Mouse (Mus musculus) testis, postnatal 14 days (tissue): ENCODE results near the gene Ankfn1.

Experiments
- DNase-seq: peaks from one replicate; pipeline ENCODE4 v3.0.0; 2021; ENCODE audit warnings: low spot score

Gene Ankfn1

DNA sequence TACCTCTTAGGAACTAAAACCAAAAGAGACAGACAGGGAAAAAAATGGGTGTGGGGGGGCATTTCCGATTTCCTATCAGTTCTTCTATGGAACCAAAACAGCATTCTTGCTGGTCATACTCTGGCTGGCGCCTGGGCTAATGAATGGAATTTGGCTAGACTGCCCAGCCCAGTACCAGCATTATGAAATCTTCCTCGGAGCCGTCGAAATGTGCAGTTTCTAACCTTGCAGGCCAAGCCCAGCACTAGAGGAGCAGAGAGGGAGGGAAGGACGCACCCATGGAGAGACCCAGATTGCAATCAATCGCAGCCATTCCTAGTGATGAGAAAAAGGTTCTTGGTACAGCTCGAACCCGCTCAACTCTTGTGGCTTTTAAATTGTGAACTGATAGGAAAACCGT is 315.2 kb downstream of the Ankfn1 start:
- no peak for DNase-seq

DNA sequence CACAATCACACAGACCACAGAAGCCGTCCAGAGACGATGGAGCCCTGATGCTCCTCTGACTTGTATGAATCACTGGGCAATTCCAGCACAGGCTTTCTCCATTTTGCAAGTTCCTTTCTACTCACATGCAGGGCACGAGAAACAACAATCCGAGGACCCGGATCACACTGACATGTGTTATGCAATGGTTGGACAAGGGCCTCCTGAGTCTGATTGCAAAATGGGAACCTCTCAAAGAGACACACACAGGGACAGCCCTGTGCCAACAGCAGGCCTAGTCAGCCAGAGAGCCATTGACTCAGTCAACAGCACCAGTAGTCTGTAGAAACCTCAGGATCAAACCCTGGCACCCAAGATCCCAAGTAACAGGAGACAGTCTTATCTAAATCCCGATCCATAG is 318.0 kb downstream of the Ankfn1 start:
- DNase-seq, result no peak

DNA sequence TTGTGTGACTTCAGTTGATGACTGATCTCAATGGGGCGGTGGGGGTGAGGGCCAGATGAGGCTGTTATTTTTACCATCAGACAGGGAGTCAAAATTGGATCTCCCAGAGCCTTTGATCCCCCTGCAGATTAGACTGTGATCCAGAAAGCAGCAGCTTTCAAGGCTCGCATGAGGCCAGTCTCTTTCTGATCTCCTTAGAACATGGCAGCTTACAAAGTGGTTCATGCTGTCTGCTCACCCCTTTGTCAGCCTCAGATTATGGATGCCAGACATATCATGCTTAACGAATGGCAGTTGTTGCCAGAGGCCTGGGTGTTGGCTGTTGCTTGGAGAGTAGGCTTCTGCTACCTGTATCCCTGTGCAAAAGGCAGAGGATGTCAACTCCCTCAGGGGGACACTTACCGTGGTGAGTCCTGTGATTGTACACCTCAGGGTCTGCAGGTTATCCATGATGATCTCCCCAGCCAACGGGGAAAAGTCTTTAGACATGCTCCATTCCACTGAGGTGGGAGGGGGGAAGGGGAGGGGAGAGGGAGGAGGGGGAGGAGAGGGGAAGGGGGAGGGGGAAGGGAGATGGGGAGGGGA is 321.7 kb downstream of the Ankfn1 start:
- DNase-seq, result no peak

DNA sequence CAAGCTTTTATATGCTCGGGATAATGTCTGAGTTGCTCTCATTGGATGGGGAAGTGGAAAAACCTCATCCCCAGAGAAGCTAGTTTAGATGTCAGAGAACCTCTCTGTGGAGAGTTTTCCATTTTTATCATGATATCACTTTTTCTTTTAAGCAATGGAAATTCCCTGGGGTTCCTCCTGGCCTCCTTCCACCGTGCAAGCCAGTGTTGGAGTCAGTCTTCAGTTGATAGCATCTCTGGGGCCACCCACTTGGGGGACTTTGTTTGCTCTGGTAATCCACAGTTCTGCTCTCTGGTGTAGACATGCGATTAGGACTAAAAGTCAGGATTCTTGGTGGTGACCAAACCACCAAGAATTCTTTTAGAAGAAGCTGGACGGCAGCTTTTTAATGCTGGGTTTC is 322.8 kb downstream of the Ankfn1 start:
- no peak for DNase-seq

DNA sequence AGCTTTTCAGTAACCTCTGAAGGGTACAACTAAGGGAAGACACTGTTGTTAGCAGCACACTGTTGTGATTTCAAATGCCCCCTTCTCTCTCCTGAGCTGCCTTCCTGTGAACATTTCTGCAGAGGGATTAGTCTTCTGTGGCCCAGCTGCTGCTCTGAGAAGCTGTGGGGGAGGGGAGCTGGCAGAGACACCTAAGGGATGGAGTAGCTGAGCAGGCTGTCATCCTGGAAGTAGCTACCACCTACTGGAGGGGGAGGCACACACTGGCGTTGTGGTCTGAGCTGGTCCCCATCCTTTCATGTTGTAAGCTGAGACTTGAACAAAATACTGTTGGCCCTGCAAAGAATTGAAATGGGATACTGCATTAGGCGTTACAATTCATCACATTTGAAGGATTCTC is 324.6 kb downstream of the Ankfn1 start:
- no peak for DNase-seq

DNA sequence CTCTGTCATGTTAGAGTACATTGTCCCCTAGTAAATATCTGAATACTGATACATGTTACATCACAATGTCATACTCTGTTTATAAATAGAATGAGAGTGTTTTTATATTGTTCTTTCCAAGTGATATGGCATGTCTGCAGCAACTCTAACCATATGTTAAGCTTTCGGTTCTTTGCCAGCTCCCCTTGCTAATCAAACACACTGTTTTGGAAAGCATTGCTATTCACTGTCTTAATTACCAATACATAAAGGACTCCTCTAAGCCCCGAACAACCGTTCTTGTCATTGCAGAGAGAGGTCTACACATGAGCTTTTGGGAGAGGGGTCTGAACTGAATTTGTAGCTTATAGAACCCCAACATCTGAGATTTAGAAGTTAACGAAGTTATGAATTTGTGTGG is 327.0 kb downstream of the Ankfn1 start:
- DNase-seq, result no peak

DNA sequence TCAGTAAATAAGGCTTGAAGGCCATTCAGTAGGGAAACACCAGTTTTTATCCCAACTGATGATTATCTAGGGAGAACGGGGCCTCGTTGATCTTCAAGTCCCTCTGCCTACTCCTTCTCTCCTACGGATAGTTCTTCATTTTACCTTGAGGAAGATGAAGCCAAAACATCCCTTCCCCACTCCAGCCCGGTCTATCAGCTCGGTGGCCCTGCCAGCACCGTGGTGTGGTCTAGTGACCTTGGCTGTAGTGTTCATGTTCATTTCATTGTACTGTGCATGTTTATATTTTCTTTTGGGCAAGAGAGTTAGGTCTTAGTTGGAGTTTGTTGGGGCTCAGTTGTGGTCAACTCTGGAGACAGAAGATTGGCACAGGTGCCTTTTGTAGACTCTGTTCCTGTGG is 328.5 kb downstream of the Ankfn1 start:
- DNase-seq, result no peak

DNA sequence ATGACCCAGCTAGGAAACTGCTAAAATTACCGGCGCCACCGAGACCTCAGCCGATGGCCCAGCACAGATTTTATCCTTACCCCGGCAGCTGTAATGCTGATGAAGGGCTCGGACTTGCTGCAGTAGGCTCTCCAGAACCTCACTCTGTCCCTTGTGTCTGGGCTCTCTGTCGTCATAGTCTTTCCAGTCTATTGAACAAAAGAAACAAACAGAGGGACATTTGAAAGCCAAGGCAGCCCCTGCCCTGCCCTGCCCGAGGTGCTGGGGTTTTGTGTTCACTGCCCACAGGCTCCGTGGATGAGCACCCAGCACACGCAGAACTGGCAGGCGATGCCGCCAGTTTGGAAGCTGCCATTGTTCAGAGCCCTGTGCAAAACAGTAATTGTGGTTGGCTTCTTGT is 330.0 kb downstream of the Ankfn1 start:
- DNase-seq, result no peak

DNA sequence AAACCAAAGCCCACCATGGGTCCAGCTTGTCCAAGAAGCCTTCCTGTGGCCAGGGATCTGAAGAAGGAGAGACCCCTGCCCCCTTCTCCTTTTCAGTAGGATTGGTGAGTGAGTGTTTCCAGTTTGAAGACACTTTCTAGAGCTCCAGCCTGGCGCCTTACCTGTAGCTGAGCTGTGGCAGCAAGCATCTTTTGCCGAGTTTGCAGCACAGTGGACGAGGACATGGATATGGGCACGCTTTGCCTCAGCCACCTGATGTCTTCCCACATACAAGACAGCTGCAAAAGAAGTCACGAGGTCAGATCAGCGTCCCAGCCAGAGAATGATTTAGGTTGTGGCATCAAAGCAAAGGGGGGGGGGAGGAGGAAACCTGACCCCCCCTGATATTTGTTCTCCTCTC is 336.9 kb downstream of the Ankfn1 start:
- DNase-seq, result no peak

DNA sequence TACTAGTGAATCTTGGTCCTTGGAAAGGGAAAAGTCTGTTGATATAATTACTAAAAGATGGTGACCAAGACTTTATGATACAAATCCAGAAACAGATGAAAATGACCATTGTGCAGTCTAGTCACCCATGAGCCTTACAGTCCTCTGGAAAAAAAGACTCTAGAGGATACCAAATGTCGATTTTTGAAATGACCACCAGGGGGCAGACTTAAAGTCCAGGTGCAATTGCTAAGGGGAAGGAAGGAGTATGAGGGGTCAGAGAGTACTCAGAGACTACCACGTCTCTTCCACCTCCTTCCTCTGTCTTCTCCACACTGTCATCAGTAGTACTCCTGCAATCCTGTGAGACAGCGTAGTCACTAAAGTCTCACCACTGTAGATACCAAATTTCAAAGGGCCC is 353.1 kb downstream of the Ankfn1 start:
- peak; percentile 14 for DNase-seq

DNA sequence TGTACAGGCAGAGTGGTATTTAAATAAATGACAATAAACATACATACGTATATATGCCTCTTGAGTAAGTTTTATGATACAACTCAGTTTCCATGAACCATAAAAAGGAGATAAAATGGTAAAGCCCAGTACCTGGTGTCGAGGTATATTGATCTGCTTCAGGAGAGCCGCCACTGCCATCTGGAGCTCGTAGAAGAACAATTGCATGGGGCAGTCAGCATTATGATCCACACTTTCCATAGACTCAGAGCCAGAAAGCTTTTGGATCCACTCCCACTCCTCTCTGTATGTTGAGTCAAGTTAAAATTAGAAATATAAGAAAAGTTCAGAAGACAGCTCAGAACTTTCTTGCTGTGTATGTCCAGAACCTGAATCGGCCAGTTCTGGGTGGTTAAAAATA is 354.8 kb downstream of the Ankfn1 start:
- DNase-seq, result no peak

DNA sequence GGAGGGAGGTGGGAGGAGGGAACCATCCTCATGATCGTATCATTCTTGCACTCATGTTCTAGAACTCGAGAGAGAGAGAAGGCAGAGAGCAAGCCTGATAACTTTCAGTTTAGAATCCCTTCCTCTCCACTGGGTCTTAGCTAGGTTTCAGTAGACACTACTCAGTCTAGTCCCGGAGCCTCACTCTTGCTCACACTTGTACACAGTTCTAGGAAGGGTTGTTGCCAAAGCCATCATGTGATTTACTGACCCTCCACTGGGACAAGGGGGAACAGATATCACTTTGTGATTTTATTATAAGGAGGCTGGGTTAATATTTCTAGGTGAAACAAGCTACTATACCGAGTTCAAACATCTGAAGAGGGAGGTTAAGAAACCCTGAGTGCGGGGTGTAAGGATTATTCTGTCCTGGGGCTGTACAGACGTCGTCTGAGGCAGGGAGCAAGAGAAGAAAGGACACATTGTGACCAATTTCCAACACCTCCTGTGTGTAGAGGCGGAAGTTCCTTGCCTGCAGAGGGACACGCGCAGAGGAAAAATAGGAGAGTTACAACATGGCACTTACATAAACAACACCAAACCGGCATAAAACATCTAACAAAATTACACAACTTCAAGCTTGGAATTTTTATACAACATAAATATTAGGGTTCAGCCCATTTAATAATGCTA is 356.6 kb downstream of the Ankfn1 start:
- DNase-seq, result no peak

DNA sequence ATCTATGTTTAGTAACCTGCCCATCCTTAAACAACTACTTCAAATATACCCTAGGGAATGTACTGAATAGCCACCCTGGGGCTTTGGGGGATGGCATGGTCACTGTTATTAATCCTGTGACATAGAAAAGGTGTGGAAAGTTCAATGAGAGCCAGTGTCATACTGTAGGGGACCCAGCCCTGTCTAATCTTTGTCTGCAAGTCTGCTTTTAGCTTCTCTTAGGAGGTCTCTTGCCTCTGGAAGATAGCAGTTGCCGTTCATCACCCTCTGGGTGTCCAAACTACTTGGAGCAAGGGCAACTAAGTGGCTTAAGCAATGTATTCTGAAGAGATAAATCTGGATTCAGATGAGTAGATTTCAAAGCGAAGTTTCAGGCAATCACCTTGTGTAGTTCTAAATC is 357.6 kb downstream of the Ankfn1 start:
- DNase-seq, result no peak

DNA sequence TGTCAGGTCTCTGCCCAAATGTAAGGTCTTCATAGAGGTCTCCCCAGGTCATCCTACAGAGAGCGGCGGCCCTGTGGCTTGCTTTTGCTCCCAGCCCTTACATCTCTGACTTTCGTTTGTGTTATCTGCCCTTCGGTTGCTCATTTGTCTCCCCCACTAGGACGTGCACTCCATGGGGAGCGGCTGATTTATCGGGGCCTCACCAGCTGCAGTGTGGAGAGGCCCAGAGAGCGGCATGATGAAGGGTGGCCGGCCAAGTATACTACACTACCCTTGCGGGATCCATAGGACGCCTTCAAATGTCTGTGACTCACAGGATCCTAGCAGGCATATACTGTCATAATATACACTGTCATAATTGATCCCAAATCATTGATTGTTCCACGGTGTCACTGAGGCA is 358.8 kb downstream of the Ankfn1 start:
- no peak for DNase-seq

DNA sequence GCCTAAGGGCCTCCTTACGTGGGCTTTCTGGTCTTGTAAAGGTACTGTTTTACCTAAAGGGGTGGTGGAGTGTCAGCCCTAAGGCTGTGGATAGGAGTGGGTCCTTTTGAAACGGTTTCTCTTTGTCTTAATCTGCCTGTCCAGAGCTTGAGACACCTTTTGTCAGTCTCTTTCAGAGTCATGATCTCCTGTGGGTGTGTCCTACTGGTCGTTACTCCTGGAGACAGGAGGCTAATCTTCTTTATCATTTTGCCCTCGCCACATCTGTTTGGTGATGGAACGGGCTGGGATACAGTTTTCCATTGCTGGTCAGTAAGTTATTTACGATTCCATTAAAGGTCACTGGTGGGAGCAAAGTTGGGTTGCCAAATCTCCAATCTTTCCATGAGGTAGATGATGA is 360.7 kb downstream of the Ankfn1 start:
- no peak for DNase-seq

DNA sequence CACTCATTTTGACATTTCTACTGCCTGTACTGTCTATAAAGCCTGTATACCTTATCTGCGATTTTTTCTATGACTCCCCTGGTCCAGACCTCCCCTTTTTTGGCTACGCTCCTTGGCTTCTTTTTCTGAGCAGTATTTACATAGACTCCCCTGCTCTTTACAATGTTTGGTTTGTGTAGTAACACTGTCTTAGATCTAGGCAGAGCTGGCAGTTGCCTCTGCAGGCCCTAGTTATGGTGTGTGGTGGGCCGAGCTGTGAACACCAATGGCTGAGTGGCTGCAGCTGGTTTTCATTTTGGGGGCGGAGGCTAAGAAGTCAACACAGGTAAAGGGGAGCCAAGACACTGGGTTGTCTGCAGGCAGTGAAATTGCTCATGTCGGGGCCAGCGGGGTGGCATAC is 368.7 kb downstream of the Ankfn1 start:
- no peak for DNase-seq

DNA sequence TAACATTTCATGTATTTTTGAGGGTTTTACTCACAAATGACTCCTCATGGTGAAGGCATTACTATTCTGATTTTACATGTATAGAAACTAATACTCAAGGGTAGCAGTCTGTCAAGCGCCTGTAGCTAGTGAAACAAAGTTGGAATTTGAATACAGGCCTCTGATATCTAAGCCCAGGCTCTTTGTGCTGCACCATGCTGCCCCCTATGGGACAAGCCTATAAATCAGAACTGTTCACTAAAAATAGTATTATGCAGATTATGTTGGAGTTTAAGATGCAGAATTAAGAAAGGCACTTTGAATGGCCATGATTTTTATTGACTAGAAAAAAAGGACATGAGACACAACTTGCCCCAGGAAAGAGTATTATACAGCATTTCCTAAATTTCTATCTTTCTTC is 373.0 kb downstream of the Ankfn1 start:
- DNase-seq, result no peak

DNA sequence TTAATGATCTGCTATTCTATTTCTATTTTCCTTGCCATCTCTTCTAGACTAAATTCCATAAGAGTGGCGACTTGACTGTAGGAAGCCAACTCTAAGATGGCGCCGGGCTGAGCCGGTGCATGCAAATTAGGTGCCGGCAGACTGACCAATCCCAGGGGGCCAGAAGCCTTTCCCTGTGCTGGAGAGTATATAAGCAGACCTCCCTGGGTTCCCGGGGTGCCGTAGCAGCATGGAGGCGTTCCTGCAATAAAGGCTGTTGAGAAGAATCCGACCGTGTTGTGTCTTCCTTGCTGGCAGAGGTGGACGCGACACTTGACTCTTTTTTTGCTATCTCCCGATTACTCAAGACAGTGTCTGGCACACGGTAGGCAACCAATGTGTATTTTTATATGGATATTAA is 374.0 kb downstream of the Ankfn1 start:
- peak; percentile 22 for DNase-seq

DNA sequence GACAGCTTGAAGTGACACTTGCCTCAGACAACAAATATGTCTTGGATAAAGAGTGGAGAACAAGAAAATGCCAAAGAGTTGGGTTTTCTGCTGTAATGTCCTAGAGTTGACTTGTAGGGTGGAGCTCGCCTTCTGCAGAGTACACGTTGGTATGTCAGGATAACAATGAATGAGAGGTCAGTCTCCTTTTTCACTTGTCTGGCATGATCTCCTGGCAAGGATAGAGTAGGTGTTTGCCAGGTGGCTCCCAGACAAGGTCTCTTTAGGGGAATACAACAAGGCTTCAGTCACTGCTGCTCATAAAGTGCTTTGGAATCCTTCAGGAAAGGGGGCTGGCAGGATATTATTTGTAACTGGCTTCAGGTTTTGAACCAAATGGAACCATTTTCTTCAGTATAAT is 388.6 kb downstream of the Ankfn1 start:
- no peak for DNase-seq

DNA sequence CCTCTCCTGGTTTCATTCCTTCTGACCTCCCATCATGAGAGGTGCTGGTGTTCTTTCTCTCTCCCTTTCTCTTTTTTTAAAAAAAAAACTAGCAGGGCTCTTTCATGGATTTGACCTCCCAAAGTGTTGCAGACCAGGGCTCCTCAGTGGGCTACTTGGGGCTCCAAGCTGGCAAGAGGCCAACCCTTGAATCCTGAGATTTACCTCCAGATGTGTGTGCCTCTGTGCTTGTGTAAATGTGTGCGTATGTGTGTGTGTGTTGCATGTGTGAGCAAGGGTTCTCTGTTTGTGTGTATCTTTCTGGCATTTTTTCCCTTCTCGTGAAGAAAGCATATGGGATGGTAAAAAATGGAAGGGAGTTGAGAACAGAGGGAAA is 394.8 kb downstream of the Ankfn1 start:
- no peak for DNase-seq

DNA sequence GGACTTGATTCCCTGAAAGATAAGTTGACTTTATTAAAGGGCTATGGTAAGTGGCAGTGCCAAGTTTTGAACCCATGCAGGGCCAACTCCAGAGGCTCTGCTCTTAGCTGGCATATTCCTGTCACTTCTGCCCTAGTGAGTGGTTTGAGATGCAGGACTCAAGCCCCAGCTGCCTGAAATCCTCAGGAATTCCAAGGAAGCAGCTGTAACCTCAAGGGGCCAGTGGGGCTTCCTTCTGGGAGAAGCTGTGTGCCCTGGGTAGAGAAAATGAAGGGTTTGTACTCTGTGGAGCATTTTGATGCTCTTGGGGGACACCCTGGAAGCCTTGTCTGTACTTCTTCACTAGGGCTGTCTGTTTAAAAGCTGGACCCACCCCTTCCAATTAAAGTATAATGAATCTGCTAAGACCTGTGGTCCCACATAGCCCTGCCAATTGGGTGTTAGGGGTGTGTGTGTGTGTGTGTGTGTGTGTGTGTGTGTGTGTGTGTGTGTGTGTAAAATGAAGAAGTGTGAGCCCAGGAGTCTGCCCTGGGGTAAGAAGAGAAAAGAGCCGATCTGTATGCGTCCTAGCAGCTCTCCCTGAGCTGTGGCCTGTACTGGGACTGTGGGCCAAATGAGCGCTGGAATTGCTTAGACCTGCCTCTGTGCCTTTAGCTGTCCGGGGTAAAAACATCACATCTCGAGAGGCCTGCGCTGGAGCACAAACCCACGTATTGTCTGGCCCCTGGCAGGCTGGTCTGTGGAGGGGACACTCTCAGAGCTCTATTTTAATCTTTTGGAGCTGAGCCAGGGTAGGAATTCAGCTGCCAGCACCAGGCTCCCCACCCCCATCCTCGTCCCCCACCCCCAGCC is 395.4 kb downstream of the Ankfn1 start:
- DNase-seq, result no peak

DNA sequence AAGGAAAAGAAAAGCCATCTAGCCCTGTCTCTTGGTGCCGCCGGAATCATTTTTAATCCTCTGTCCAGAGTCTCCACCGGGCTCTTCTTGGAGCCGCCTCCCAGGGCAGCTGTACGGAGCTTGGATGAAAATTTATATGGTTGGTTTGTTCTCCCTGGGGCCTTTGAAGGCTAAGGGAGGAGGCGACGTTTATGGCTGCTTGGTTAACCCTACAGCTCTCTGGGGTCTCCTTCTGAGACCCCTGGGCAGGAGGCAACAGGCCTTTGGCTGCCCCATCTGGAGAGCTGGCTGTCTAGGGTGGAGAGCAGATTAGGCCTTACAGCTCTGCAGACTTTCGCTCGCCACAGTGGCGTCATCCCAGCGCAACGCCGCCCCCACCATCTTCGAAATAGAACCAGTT is 406.5 kb downstream of the Ankfn1 start:
- DNase-seq, result no peak

DNA sequence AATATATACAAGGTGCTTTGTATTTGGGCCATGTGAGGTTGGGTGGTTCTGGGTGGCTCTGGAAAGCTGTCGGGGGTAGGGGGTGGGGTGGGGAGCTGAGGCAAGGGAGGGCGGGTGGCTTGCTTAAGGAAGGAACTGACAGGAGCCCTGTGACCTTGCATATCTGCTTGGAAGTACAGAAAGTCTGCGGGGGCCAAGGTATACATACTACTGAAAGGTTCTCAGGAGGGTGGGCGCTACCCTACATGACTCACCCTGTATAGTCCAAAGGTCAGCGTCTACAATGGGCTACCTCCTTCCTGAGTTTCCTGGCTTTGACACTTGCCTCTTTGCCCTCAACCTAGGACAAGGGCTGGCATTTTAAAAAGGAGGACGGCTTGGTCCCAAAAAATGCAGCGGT is 407.1 kb downstream of the Ankfn1 start:
- no peak for DNase-seq

DNA sequence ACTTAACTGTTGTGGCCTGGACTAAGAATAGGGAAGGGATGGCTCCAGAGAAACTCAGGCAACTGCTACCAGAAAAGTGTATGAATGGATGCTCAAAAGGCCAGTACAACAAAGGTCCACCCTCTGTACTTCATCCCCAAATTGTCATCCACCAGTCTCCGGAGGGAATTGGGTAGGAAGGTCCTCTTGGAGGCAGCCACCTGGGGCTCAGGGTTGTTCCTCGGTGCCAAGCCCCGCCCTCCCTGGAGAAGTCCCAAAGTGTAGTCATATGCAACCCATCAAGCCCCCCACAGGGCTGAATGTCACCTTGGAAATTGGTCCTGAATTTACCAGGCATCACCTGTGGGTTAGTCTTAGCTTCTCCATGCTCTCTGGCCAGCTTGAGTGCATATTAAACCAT is 413.5 kb downstream of the Ankfn1 start:
- DNase-seq, result no peak
